Mouse (Mus musculus) kidney, embryonic 14.5 days (tissue): ENCODE results near the gene Ralgapa1. TPM values are rescaled to one million over a fixed set of nuclear protein-coding genes. Genes with fewer than 3 reads are reported as not detected.
A peak's percentile ranks its signal among the peaks of the same experiment; 100 is the strongest.

Experiments
- ATAC-seq: fragments of 200-750 bp; cut with Nextera tagmentation; 2 replicates; pipeline ENCODE4 v1.8.0; 2017; ENCODE audit warnings: moderate number of reproducible peaks, mild to moderate bottlenecking, moderate TSS enrichment, moderate library complexity; ENCODE audit not compliant: low FRiP score, low TSS enrichment
- H3K27ac ChIP-seq: fragments of 300-500 bp; sonication (generic); 2 replicates; pipeline ENCODE4 v1.5.1; 2014; ENCODE audit warnings: low read depth, mild to moderate bottlenecking, low read length, moderate library complexity, mixed read lengths
- H3K27me3 ChIP-seq: fragments of 300-500 bp; sonication (generic); 2 replicates; pipeline ENCODE4 v1.6.1; 2014; ENCODE audit warnings: mild to moderate bottlenecking, low read length; ENCODE audit not compliant: control insufficient read depth, insufficient read depth
- H3K36me3 ChIP-seq: fragments of 300-500 bp; sonication (generic); 2 replicates; pipeline ENCODE4 v1.6.1; 2014; ENCODE audit warnings: low read length, mixed read lengths; ENCODE audit not compliant: control insufficient read depth, insufficient read depth
- H3K4me1 ChIP-seq: fragments of 300-500 bp; sonication (generic); 2 replicates; pipeline ENCODE4 v1.6.1; 2014; ENCODE audit warnings: low read length, mixed read lengths; ENCODE audit not compliant: control insufficient read depth, insufficient read depth
- H3K4me2 ChIP-seq: fragments of 300-500 bp; sonication (generic); replicated peaks from 2 replicates; pipeline ENCODE4 v1.6.1; 2014; ENCODE audit warnings: low read depth, mild to moderate bottlenecking, low read length
- H3K4me3 ChIP-seq: fragments of 300-500 bp; sonication (generic); 2 replicates; pipeline ENCODE4 v1.5.1; 2014; ENCODE audit warnings: mild to moderate bottlenecking, low read length
- H3K9ac ChIP-seq: fragments of 300-500 bp; sonication (generic); 2 replicates; pipeline ENCODE4 v1.6.1; 2014; ENCODE audit warnings: low read depth, mild to moderate bottlenecking, low read length, moderate library complexity
- H3K9me3 ChIP-seq: fragments of 300-500 bp; sonication (generic); 2 replicates; pipeline ENCODE4 v1.6.1; 2016; ENCODE audit warnings: low read length; ENCODE audit not compliant: control insufficient read depth
- WGBS: fragments of 180-500 bp; shearing (Covaris S2); extraction: QIAGEN DNeasy Blood & Tissue Kit; methylation state at CpG from one replicate; pipeline ENCODE4 v1.1.7; 2014; 5-methylcytosine and 5-hydroxymethylcytosine counted together
- polyA plus RNA-seq: library from polyadenylated mRNA; unstranded; fragments of >200 nt; fragmentation: Nextera tagmentation; extraction: Ambion mirVana; gene quantifications from 2 replicates; pipeline ENCODE4 v1.2.1, GENCODE M21; 2014

Gene Ralgapa1
- polyA plus RNA-seq, 1 experiment from 2014 or later = 22.2 TPM

DNA sequence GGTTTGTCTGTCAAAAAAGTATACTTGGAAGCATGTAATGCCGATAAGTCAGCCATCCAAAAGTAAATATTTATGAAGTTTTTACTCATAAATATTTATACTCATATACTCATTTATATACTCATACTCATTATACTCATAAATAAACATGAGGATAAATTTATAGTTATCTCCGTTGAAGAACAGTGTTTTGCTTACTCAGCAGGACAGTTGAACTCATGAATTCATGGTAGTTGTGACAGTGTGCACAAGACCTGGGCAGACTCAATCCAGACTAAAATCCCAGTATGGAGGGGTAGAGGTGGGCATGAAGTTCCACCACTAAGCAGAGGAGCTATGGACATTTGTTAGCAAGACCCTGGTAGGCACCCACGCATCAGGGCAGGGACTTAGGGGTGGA, 16.5 kb upstream of the Ralgapa1 start:
- Histone ChIP-seq H3K27me3 (no peaks in the 10 kb centered on the region), H3K27ac (no peak overlapping the region), H3K4me3 (no peak overlapping the region; the same call in 1 of the 2 replicates), H3K36me3 (peaks cover 10% of the 10 kb centered on the region; the same call in 1 of the 2 replicates), H3K4me2 (no peak overlapping the region; the same call in 1 of the 2 replicates), H3K4me1 (0 out of 2 replicates have a peak, but pooled peaks cover 4% of the 10 kb centered on the region), H3K9me3 (no peaks in the 10 kb centered on the region), H3K9ac (no peak overlapping the region)
- ATAC-seq = no peak
- WGBS = 74% methylated on average over 3 of the region's 3 CpGs

GRCm38 (mm10) chr12:55836199-55836951, 15.4 kb upstream of the Ralgapa1 start, which contains the start of gene Brms1l:
Brms1l (plus strand) TSS chr12:55836324.
- H3K27ac ChIP-seq = peak within 1 kb of the TSS; percentile 93
- no peaks in the 10 kb centered on the region for H3K27me3 ChIP-seq
- H3K4me2 ChIP-seq = peak within 1 kb of the TSS; percentile 74
- H3K4me1 ChIP-seq = 0 out of 2 replicates have a peak, but pooled peaks cover 4% of the 10 kb centered on the region
- peak; percentile 99 for ATAC-seq
- H3K9me3 ChIP-seq = no peaks in the 10 kb centered on the region
- H3K36me3 ChIP-seq = no peaks in the 10 kb centered on the region; the same call in 1 of the 2 replicates
- WGBS = under 1% methylated on average over 63 of the region's 77 CpGs
- peak within 1 kb of the TSS; percentile 86 for H3K9ac ChIP-seq
- H3K4me3 ChIP-seq = peak within 1 kb of the TSS; percentile 78

- Histone ChIP-seq H3K27me3 (no peaks in the 10 kb centered on the region), H3K4me3 (peak overlapping the region; percentile 78), H3K27ac (peak overlapping the region; percentile 77; the same call in 1 of the 2 replicates), H3K4me2 (peak overlapping the region; percentile 45), H3K36me3 (no peaks in the 10 kb centered on the region; the same call in 1 of the 2 replicates), H3K4me1 (0 out of 2 replicates have a peak, but pooled peaks cover 4% of the 10 kb centered on the region), H3K9ac (peak overlapping the region; percentile 47; the same call in 1 of the 2 replicates), H3K9me3 (no peaks in the 10 kb centered on the region)
- ATAC-seq = no peak
- under 1% methylated on average over 6 of the region's 6 CpGs for WGBS
Measured at GRCm38 (mm10) chr12:55835857-55836198, 14.9 kb upstream of the Ralgapa1 start.

DNA sequence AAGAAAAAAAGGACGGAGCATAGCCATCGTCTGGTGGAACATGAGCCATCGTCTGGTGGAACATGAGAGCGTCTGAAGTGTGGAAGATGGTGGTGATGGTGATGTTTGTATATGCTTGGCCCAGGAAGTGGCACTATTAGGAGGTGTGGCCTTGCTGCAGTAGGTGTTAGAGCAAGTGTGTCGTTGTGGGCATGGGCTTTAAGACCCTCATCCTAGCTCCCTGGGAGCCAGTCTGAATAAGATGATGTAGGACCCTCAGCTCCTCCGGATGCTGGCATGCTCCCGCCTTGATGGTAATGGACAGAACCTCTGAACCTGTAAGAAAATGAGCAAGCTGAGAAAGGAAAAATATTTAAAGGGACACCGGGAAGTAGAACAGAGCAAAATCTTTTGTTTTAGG, 13.9 kb upstream of the Ralgapa1 start:
- H3K9ac ChIP-seq = no peak overlapping the region
- 78% methylated on average over 8 of the region's 8 CpGs for WGBS
- no peaks in the 10 kb centered on the region for H3K27me3 ChIP-seq
- no peak overlapping the region for H3K27ac ChIP-seq
- ATAC-seq = no peak
- 0 out of 2 replicates have a peak, but pooled peaks cover 4% of the 10 kb centered on the region for H3K4me1 ChIP-seq
- no peak overlapping the region for H3K4me3 ChIP-seq
- no peaks in the 10 kb centered on the region for H3K9me3 ChIP-seq
- no peak overlapping the region for H3K4me2 ChIP-seq
- H3K36me3 ChIP-seq = no peaks in the 10 kb centered on the region

DNA sequence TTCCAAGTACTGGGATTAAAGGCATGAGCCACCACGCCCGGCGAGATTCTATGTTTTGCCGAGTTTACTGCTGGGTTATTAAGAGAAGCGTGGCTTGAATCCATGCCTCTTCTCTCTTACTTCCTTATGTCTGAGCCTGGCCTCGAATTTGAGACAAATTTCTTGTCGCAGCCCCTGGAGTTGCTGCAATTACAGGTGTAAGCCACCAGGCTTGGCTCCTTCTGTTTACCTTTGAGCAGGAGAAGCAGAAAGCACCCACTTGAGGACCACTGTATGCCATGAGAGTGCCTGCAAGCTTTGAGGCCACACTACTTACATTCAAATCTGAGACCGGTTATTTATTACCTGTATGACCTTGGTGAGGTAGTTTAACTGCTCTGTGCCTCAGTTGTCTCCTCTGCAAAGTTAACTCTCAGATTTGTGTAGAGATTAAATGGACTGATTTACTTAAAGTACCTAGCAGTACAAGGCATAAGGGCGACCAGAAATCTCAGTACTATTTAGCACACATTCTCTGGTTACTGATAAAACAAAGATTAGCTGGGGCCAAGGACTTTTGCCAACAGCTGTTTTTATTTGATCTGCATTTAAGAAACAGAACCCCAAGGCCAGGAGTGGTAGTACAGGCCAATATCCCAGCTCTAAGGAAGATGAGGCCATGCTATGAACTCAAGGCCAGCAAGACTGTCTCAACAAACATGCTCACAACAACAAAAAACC, 13.1 kb upstream of the Ralgapa1 start:
- Histone ChIP-seq H3K27me3 (no peaks in the 10 kb centered on the region), H3K4me1 (0 out of 2 replicates have a peak, but pooled peaks cover 4% of the 10 kb centered on the region), H3K36me3 (no peaks in the 10 kb centered on the region), H3K9me3 (no peaks in the 10 kb centered on the region), H3K4me3 (no peak overlapping the region), H3K27ac (no peak overlapping the region), H3K4me2 (no peak overlapping the region), H3K9ac (no peak overlapping the region)
- 64% methylated on average over 9 of the region's 9 CpGs for WGBS
- no peak for ATAC-seq

GRCm38 (mm10) chr12:55832961-55833360, 12.0 kb upstream of the Ralgapa1 start:
- Histone ChIP-seq H3K9me3 (no peaks in the 10 kb centered on the region), H3K27me3 (no peaks in the 10 kb centered on the region), H3K27ac (no peak overlapping the region), H3K9ac (no peak overlapping the region), H3K4me1 (0 out of 2 replicates have a peak, but pooled peaks cover 4% of the 10 kb centered on the region), H3K36me3 (no peaks in the 10 kb centered on the region), H3K4me3 (no peak overlapping the region), H3K4me2 (no peak overlapping the region)
- ATAC-seq = no peak

DNA sequence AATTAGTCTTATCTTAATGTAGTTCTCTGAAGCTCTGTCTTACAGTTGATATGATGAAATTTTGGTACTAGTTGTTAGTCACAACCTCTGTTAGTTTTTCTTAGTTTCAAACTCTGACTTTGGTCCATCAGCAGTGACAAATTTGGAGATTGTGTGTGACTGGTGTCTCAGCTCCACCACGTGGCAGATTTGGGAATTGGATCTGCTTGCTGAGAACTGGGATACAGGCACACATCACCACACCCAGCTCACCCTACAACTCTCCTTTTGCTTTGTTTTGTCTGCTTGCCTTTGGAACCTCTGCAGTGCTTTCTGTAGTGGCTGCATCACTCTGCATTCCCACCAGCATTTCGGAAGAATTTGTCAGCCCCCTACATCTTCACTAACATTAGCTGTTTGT, 10.1 kb upstream of the Ralgapa1 start:
- no peaks in the 10 kb centered on the region for H3K27me3 ChIP-seq
- no peak overlapping the region for H3K4me3 ChIP-seq
- no peak overlapping the region for H3K9ac ChIP-seq
- WGBS = 19% methylated on average over 2 of the region's 2 CpGs
- no peak overlapping the region for H3K27ac ChIP-seq
- H3K36me3 ChIP-seq = no peaks in the 10 kb centered on the region
- H3K9me3 ChIP-seq = no peaks in the 10 kb centered on the region
- no peak for ATAC-seq
- no peak overlapping the region for H3K4me2 ChIP-seq
- H3K4me1 ChIP-seq = no peaks in the 10 kb centered on the region

- Histone ChIP-seq H3K9ac (no peak overlapping the region), H3K27me3 (no peaks in the 10 kb centered on the region), H3K4me2 (no peak overlapping the region), H3K27ac (no peak overlapping the region), H3K36me3 (no peaks in the 10 kb centered on the region), H3K4me3 (no peak overlapping the region), H3K9me3 (no peaks in the 10 kb centered on the region), H3K4me1 (no peaks in the 10 kb centered on the region)
- no peak for ATAC-seq
- WGBS = 88% methylated on average over 2 of the region's 2 CpGs
Measured at GRCm38 (mm10) chr12:55825537-55825936, 4.6 kb upstream of the Ralgapa1 start.

DNA sequence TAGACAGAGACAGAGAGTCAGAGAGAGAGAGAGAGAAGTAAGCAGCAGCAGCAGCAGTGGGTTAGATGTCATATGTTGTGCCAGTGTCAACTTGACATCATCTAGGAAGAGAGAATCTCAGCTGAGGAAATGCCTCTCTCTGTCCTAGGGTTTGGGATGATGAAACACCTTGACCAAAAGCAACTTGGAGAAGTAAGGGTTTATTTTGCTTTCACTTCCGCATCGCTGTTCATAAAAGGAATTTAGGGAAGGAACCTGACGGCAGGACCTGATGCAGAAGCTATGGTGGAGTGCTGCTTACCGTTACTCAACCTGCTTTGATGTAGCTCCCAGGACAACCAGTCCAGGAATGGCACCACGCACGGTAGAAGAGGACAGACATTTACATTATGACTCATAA, 3.1 kb upstream of the Ralgapa1 start:
- 87% methylated on average over 6 of the region's 6 CpGs for WGBS
- Histone ChIP-seq H3K4me3 (no peak overlapping the region), H3K27me3 (no peaks in the 10 kb centered on the region), H3K27ac (no peak overlapping the region), H3K4me2 (no peak overlapping the region), H3K36me3 (no peaks in the 10 kb centered on the region), H3K9me3 (no peaks in the 10 kb centered on the region), H3K9ac (no peak overlapping the region), H3K4me1 (no peaks in the 10 kb centered on the region)
- ATAC-seq = no peak
